ENCODE assay signal across 9 mouse cellular contexts in the genomic region with DNA sequence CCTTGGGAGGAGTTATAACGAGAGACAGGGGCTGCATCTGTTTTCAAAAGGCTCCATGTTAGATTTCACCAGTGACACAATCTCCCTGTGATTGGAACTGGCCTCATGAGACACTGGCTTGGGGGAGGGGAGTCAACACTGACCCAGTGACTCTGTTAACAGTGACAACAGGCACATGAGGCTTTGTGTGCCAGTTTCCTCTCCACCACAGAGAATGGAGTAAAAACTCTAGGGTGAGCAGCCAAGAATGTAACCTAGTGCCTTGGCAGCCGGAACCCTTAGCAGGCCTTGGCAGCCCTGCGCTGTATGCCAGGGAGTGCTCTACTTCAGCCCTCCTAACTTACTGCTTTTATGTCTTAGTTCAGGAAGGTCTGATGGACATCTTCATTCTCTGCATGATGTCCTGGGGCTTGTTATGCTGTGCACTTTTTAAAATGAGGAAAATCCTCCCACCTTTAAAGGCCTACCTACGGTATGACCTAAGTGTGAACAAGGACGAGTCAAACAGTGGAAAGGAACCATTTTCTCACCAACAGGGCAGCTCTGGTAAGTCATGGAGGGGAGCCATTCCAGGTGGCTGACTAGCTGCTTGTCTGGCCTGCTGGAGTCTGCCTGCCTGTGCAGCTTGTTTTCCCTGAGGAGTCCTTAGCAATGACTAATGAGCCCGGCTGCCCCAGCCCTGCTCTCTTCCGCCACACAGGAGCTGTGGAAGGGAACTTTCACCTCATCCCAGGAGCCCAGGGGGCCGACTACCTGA. TPM values are rescaled to one million over a fixed set of nuclear protein-coding genes. Genes with fewer than 3 reads are reported as not detected.
DNase-seq lines count a peak whose midpoint lies in the region; ATAC-seq lines count a peak whose summit lies in the region.
"Had no signal": no experiment of that assay in that cellular context is flagged by ENCODE, and none has a peak within 500 bp of the region (broad histone marks: within the 10 kb centered on the region; RNA-seq: fewer than 3 reads in every experiment).

No protein-coding gene starts in this region.

- DNase-seq in embryo, embryonic 11 days: peak; percentile 11
- no peak for DNase-seq in embryo, embryonic 10 days (ENCODE audit: low spot score)
- DNase-seq in neural tube, embryonic 10.5 days (ENCODE audit: extremely low spot score, low spot score): no peak
- peak; percentile 27 to 59 for DNase-seq in heart, postnatal 14 days
- DNase-seq in layer of hippocampus, adult 18-20 months (ENCODE audit: low spot score in 2 of 2): no peak
- DNase-seq in thymus, adult 18-20 months: no peak

- no peaks in the 10 kb centered on the region for H3K9me3 ChIP-seq in neural tube, embryonic 13.5 days
- H3K9me3 ChIP-seq in midbrain, embryonic 13.5 days: no peaks in the 10 kb centered on the region

- H3K9ac ChIP-seq in neural tube, embryonic 13.5 days: no peak overlapping the region
- H3K9ac ChIP-seq in midbrain, embryonic 13.5 days (replicated peaks): no peak overlapping the region

- ATAC-seq in neural tube, embryonic 13.5 days (ENCODE audit: low read depth): peak; percentile 22
- no peak for ATAC-seq in midbrain, embryonic 13.5 days
- ATAC-seq: forebrain, embryonic 14.5 days had no signal

- 68% methylated on average over 8 of the region's 8 CpGs for WGBS in neural tube, embryonic 13.5 days
- 76% methylated on average over 8 of the region's 8 CpGs for WGBS in midbrain, embryonic 13.5 days

- no peaks in the 10 kb centered on the region for H3K27me3 ChIP-seq in neural tube, embryonic 13.5 days
- H3K27me3 ChIP-seq in midbrain, embryonic 13.5 days: no peaks in the 10 kb centered on the region

- no peak overlapping the region for H3K4me3 ChIP-seq in neural tube, embryonic 13.5 days
- no peak overlapping the region for H3K4me3 ChIP-seq in midbrain, embryonic 13.5 days (replicated peaks)

- no peak overlapping the region for H3K27ac ChIP-seq in neural tube, embryonic 13.5 days (replicated peaks)
- H3K27ac ChIP-seq in midbrain, embryonic 13.5 days: no peak overlapping the region

- peaks cover 8% of the 10 kb centered on the region; the same call in 1 of the 2 replicates for H3K36me3 ChIP-seq in neural tube, embryonic 13.5 days
- H3K36me3 ChIP-seq in midbrain, embryonic 13.5 days: peaks cover 13% of the 10 kb centered on the region

- intact Hi-C loops in heart, postnatal 14 days (cut with DNase I): loop anchor here (2.0 kb wide), 1 partner anchor 55 kb away; no protein-coding TSS in a partner anchor

- H3K4me1 ChIP-seq in neural tube, embryonic 13.5 days (replicated peaks): peaks cover 37% of the 10 kb centered on the region
- peaks cover 19% of the 10 kb centered on the region for H3K4me1 ChIP-seq in midbrain, embryonic 13.5 days (replicated peaks)

- H3K4me2 ChIP-seq in neural tube, embryonic 13.5 days: no peak overlapping the region
- H3K4me2 ChIP-seq in midbrain, embryonic 13.5 days (replicated peaks): no peak overlapping the region

RNA-seq across cellular contexts. Expression of a gene that starts 57.9 kb away (rescaled TPM):
- 0.20 and 0.21 TPM in 2 replicates for polyA plus RNA-seq in neural tube, embryonic 13.5 days (2015; fragmentation: Nextera tagmentation; extraction: Ambion mirVana)
- total RNA-seq in heart, postnatal 14 days (2021): 1 to 10 TPM; 4.7 to 4.9 TPM
- total RNA-seq in layer of hippocampus, adult 18-20 months (2021): 1 to 10 TPM; 1.0 to 1.3 TPM
- polyA plus RNA-seq in midbrain, embryonic 13.5 days (2015; fragmentation: Nextera tagmentation; extraction: Ambion mirVana): 0.40 and 0.46 TPM in 2 replicates

Comparison
In these comparisons a context has a peak if more than half of its experiments do, and no peak if none do; other contexts are left out.
1. DNase-seq: peak in embryo, embryonic 11 days (single experiment) and heart, postnatal 14 days (2 of 2); none in embryo, embryonic 10 days (single experiment), neural tube, embryonic 10.5 days (single experiment), layer of hippocampus, adult 18-20 months (0 of 2) and thymus, adult 18-20 months (0 of 2).